Mouse (Mus musculus) bone marrow macrophage, adult 2 months (primary cell): ENCODE measurements at regions not wholly inside any gene's neighbourhood (a gene's known extent, or its start where the extent isn't known, plus 50 kb on each side); places are given as distances from the start of the nearest gene placed in this dataset.

Experiments used
- CTCF ChIP-seq: IDR thresholded peaks from 2 replicates; pipeline ENCODE4 v1.5.1; 2012; ENCODE audit warnings: low read depth, mild to moderate bottlenecking, low read length, moderate library complexity
- POLR2A ChIP-seq: IDR thresholded peaks from 2 replicates; pipeline ENCODE4 v1.6.1; 2012; ENCODE audit warnings: mild to moderate bottlenecking, low read depth, low read length, borderline replicate concordance

DNA sequence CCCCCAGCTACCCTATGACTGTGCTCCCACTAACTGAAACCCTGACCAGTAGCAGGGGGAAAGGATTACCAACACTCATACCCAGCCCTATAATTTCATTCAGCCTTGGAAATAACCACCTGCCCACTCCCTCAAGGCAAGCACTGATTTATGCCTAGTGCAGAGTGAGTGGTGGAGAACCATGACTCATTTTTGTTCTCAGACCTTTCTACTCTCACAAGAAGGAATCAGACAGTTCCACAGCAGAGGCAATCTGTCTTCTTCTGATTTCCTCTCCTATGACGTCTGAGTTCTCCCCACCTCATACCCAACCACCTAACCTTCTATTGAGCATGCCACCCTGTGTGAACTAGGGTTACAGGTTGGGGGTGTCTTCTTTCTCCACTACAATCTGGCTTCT, 153.6 kb downstream of the Gm9195 start:
- TF ChIP-seq CTCF (no peak), POLR2A (no peak)
